Mouse (Mus musculus) gastrocnemius, postnatal 36 days (tissue): ENCODE results near the gene Rapgef5. TPM values are rescaled to one million over a fixed set of nuclear protein-coding genes. Genes with fewer than 3 reads are reported as not detected.
"Not testable (repeated sequence)": the region's sequence is repeated elsewhere in the genome, so short reads cannot be mapped to it uniquely, and the experiment has no call there.

ENCODE experiments used
- DNase-seq, 2 experiments: peaks; one replicate each; pipeline ENCODE4 v3.0.0; 2022
- intact Hi-C: fragments of 180-260 bp; cut with DNase I; formaldehyde crosslinking; loops from one replicate; pipeline ENCODE4 v1.15.1; 2025
- total RNA-seq, 2 experiments: library from RNA; stranded (reverse); gene quantifications; 2 replicates each; pipeline ENCODE4 v1.2.3; 2021

The Rapgef5 gene
- total RNA-seq, 2 experiments from 2014 or later, result 4.6 to 5.5 TPM

- DNase-seq, result no peak
- intact Hi-C loops, result no loop called here
Measured at GRCm38 (mm10) chr12:117756010-117756409, 239.7 kb downstream of the Rapgef5 start.

DNA sequence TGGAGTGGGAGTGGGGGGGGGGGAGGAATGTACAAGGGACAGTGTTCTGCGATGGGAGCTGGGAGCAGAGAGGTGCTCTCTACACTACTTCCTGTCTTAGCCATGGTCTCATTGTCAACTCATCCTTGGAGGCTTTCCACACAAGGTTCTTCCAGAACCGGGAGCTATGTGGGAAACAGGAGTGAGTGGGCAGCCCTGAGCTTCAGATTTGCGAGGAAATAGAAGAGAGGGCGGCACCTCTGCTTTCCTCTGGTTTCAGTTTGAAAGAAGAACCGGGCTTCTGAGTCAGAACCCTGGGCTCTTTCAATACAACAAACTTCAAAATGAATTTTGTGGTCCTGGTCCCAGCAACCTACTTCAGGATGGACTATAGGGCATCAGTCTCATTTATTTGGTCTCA, 244.1 kb downstream of the Rapgef5 start:
- intact Hi-C loops, result no loop called here

GRCm38 (mm10) chr12:117760846-117761245, 244.6 kb downstream of the Rapgef5 start:
- intact Hi-C loops, result no loop called here
- DNase-seq, result no peak

More for the DNA sequence above, 244.1 kb downstream of the Rapgef5 start:
- DNase-seq, result no peak

DNA sequence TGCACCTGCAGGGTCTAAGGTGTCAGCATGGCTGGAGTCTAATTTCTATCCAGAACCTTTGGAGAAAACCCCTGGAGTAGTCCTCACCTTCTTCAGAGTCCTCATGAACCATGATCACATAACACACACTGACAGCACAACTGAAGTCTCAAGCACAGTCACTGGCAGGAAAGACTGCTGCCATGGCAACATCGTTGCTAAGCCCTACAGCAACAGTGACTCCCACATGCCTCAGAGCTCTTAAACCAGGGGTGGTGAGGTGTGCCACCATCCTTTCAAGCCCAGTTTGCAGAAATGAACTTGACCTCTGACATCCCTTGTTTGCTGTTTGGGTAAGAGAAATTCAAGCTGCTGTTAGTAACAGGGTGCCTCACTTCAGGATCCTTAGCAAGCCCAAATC, 245.4 kb downstream of the Rapgef5 start:
- intact Hi-C loops, result no loop called here
- DNase-seq, result no peak

DNA sequence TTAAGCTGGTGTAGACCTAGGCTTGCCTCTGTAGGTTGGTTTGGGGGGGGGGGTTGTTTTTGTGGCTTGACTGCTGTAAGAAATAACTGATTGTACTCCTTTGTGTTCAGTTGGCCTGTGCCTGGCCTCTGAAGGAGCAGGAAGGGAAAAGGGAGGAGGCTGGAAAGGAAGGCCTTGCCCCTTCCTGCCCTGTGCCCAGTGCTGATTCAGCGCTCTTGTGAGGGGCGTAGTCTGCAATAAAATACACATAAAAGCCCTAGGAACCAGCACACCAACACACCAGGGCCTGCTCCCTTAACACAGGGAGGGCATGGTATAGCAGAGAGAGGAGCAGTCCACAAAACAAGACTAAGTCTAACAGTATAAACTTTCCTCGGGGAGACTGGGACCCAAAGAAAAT, 247.0 kb downstream of the Rapgef5 start:
- no peak for DNase-seq
- intact Hi-C loops, result no loop called here

DNA sequence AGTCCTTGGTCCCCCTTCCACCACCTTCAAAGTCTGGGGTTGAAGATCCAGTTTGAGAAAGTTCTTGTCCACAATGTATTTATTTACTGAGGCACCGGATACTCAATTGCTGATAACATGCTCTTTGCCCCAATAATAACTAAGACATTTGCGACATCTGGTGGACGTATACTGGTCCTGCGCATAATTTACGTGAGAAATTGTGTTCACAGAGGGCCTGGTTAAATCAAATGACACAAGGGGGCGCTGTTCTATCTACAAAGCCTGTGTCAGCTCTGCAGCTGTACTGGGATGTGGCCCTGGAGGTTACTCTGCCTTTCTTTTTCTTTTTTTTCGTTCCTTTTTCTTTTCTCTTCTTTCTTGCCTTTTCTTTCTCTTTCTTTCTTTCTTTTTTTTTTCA, 248.6 kb downstream of the Rapgef5 start:
- intact Hi-C loops, result loop anchor here (1.0 to 5.0 kb wide), 3 partner anchors 178 to 362 kb away; no protein-coding TSS in a partner anchor
- peak in 1 of 2 experiments; percentile 40 for DNase-seq

DNA sequence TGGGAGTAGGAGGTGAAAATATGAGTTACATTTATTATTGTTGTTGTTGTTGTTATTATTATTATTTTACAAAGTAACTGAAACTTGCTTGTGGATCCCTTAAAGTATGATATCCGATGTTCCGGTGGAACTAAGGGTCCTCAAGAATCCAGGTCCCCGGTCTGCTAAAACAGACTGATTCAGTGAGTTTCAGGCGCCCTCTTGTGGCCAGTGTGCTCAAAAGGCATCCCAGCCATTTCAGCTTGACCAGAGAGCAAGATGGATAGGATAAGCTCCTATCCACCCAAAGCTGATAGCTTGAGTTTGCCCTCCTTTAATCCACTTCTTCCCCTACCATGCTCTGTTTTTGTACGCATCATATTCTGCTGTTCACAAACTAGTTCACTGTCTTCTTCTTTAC, 252.8 kb downstream of the Rapgef5 start:
- peak; percentile 32 to 62 for DNase-seq

DNA sequence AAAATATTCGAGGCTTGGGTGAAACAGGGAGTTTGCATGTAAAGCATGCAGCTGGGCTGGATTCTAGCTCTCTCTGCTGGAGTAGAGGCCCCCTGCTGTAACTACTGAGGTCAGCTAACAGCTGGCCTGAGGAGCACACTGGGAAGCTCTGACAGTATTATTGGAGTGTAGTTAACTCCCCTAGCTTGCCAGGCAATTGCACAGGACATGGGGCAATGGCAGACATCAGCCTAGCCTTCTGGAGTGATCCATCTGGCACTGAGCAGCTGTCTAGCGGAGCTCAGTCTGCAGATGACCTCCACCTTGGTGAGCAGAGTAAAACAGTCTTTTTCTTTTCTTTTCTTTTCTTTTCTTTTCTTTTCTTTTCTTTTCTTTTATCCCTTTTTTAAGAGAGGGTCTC, 253.9 kb downstream of the Rapgef5 start:
- DNase-seq, result no peak
- intact Hi-C loops, result no loop called here

More for the DNA sequence above, 252.8 kb downstream of the Rapgef5 start:
- intact Hi-C loops, result loop anchor here (2.0 to 5.0 kb wide), 3 partner anchors 182 to 384 kb away; no protein-coding TSS in a partner anchor

DNA sequence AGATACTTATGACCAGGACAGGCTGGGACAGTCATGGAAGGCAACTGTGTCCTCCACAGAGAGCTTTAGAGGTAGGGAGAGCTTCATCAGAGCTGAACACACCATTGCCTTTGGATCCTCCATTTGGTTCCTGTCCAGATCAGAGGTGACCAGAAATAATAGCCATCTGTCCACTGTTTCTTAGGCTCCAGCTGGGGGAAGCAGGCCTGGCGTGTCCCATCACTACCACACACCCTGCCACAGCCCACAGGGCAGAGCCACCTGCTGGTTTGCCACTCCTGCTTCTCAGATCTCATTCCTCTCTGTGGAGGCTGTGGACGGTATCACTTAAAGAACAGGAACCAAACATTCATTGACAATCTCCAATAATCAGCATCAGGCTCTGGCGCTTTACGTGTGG, 254.9 kb downstream of the Rapgef5 start:
- intact Hi-C loops, result no loop called here
- no peak for DNase-seq

- peak; percentile 19 to 31 for DNase-seq
- intact Hi-C loops, result no loop called here
Measured at GRCm38 (mm10) chr12:117772638-117773037, 256.4 kb downstream of the Rapgef5 start.

- intact Hi-C loops, result no loop called here
- no peak for DNase-seq
Measured at GRCm38 (mm10) chr12:117776841-117777240, 260.6 kb downstream of the Rapgef5 start.

- intact Hi-C loops, result no loop called here
Measured at GRCm38 (mm10) chr12:117781360-117781759, 265.1 kb downstream of the Rapgef5 start.

GRCm38 (mm10) chr12:117783426-117783825, 267.1 kb downstream of the Rapgef5 start:
- DNase-seq, result no peak
- intact Hi-C loops, result no loop called here

More at GRCm38 (mm10) chr12:117781360-117781759, 265.1 kb downstream of the Rapgef5 start:
- no peak for DNase-seq

GRCm38 (mm10) chr12:117786621-117787020, 270.3 kb downstream of the Rapgef5 start:
- intact Hi-C loops, result no loop called here
- DNase-seq, result no peak

DNA sequence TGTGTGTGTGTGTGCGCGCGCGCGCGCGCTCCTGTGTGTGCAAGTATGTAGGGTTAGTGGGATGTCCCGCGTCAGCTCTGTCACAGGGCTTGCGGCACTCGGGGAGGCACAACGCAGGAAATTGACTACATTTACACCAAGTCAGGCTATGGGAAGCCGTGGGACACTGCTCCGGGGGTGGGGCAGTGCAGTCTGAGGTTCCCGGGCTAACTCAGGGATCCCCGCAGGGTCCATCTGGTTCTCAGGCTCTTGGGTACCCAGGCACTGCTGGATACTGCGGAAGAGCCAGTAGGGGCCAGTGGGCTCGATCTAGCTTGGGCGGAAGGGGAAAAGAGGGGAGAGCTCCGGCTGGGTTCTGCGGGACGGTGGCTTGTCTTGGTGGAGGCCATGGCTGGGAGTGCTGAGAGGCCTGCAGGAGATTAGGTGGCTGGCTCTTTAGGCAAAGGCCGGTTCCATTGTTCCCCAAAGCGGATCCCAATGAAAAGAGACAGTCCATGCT, 272.3 kb downstream of the Rapgef5 start:
- no peak for DNase-seq
- intact Hi-C loops, result no loop called here

GRCm38 (mm10) chr12:117789017-117789416, 272.7 kb downstream of the Rapgef5 start:
- no peak for DNase-seq
- intact Hi-C loops, result no loop called here

GRCm38 (mm10) chr12:117795303-117795702, 279.0 kb downstream of the Rapgef5 start:
- intact Hi-C loops, result no loop called here
- DNase-seq, result no peak

GRCm38 (mm10) chr12:117803989-117804388, 287.7 kb downstream of the Rapgef5 start, which contains the start of gene Cdca7l:
Cdca7l (plus strand) TSS chr12:117804289.
- DNase-seq, intact Hi-C loops: not testable (repeated sequence)

DNA sequence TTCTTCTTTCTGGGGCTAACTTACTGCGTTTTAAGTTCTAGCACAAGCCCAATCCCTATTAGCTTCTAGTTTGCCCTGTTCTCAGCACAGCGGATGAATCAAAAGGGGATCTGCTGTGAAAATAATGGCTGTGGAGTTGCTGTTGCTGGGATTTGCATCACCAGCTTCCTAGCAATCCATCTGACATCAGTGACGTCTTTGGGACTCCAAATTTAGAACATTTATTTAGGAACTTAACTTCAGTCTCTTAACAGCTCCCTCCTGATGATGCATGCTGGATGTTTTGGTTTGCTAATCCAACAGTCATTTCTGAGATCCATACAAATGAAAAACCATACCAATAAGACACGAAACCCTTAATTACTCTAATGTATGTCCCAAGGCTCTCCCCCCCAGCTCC, 289.3 kb downstream of the Rapgef5 start:
- intact Hi-C loops, result no loop called here
- DNase-seq, result no peak

GRCm38 (mm10) chr12:117806007-117806451, 289.8 kb downstream of the Rapgef5 start:
- intact Hi-C loops, result no loop called here

GRCm38 (mm10) chr12:117806470-117806869, 290.2 kb downstream of the Rapgef5 start:
- DNase-seq, result no peak
- intact Hi-C loops, result no loop called here

More at GRCm38 (mm10) chr12:117806007-117806451, 289.8 kb downstream of the Rapgef5 start:
- DNase-seq, result no peak

GRCm38 (mm10) chr12:117807637-117808036, 291.4 kb downstream of the Rapgef5 start:
- DNase-seq, result no peak
- intact Hi-C loops, result no loop called here
